Mouse (Mus musculus) lung, adult 2 months (tissue): ENCODE data around the gene Gm7544.

Source experiments
- CTCF ChIP-seq: fragments of 200-500 bp; IDR thresholded peaks from 2 replicates; pipeline ENCODE4 v1.5.1; 2011; ENCODE audit warnings: mild to moderate bottlenecking, low read length, control low read depth; ENCODE audit not compliant: insufficient read depth
- POLR2A ChIP-seq: fragments of 200-500 bp; IDR thresholded peaks from 2 replicates; pipeline ENCODE4 v1.6.1; 2011; ENCODE audit warnings: low read depth, mild to moderate bottlenecking, control low read depth, low read length, borderline replicate concordance; ENCODE audit errors: extremely low read depth

DNA sequence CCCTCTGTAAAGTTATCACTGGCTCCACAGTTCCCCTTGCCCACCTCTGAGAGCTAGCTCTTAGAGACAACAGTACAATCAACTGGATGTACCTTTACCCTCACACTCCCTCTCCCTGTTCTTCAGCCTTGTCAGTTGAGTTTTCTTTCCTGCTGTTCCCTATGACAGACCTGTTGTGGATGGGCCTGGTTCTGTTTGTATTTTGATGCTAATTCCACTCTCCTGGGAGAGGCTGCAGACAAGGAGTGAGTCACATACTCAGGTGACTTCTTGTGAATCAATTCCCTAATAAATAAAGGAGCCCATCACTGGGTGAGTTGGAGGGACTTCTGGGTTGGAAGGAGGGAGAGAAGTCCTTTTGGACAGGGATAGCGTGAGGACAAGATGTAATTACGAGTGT lies 7.2 kb downstream of the Gm7544 start:
- TF ChIP-seq CTCF (no peak), POLR2A (no peak)
